Mouse (Mus musculus) ES-E14 (cell line): ENCODE measurements around the gene Serpina3k. TPM values are rescaled to one million over a fixed set of nuclear protein-coding genes. Genes with fewer than 3 reads are reported as not detected.
"Not testable (repeated sequence)": the region's sequence is repeated elsewhere in the genome, so short reads cannot be mapped to it uniquely, and the experiment has no call there.

Experiments
- DNase-seq: peaks from one replicate; pipeline ENCODE4 v3.0.0-alpha.2; 2013; ENCODE audit warnings: low read depth, low spot score
- H3K27ac ChIP-seq: 2 replicates; pipeline ENCODE4 v1.5.1; 2012; ENCODE audit warnings: low read depth, mild to moderate bottlenecking, low read length, moderate library complexity, mixed read lengths; ENCODE audit not compliant: poor library complexity, insufficient read depth, severe bottlenecking
- H3K36me3 ChIP-seq: 2 replicates; pipeline ENCODE4 v1.6.1; 2012; ENCODE audit warnings: mild to moderate bottlenecking, low read length, moderate library complexity, mixed read lengths; ENCODE audit not compliant: control insufficient read depth, poor library complexity, insufficient read depth, severe bottlenecking
- H3K4me1 ChIP-seq, 2 experiments: fragments of 150-350 bp in 1 of 2; sonication (generic) in 1 of 2; 2 replicates each; pipeline ENCODE4 v1.6.1; 2012; ENCODE audit warnings: low read length in 2 of 2, mild to moderate bottlenecking in 1 of 2, mixed read lengths in 1 of 2; ENCODE audit not compliant: control insufficient read depth in 2 of 2, insufficient read depth in 2 of 2, poor library complexity in 1 of 2
- H3K4me3 ChIP-seq, 2 experiments: fragments of 150-350 bp in 1 of 2; sonication (generic) in 1 of 2; 2 replicates each; pipeline ENCODE4 v1.5.1; 2012; ENCODE audit warnings: low read length in 2 of 2, low read depth in 1 of 2, mild to moderate bottlenecking in 1 of 2, mixed read lengths in 1 of 2; ENCODE audit not compliant: insufficient read depth in 1 of 2, poor library complexity in 1 of 2, severe bottlenecking in 1 of 2
- H3K9ac ChIP-seq: 2 replicates; pipeline ENCODE4 v1.6.1; 2012; ENCODE audit warnings: low read depth, mild to moderate bottlenecking, low read length, mixed read lengths; ENCODE audit not compliant: poor library complexity, insufficient read depth, severe bottlenecking
- H3K9me3 ChIP-seq: fragments of 150-350 bp; sonication (generic); 2 replicates; pipeline ENCODE4 v1.6.1; 2012; ENCODE audit warnings: low read depth, mild to moderate bottlenecking, low read length; ENCODE audit not compliant: control insufficient read depth, insufficient read depth
- CHD2 ChIP-seq: IDR thresholded peaks from 2 replicates; pipeline ENCODE4 v1.6.1; 2014; ENCODE audit warnings: mild to moderate bottlenecking, low read depth, low read length, inconsistent platforms
- HCFC1 ChIP-seq: IDR thresholded peaks from 2 replicates; pipeline ENCODE4 v1.6.1; 2012; ENCODE audit warnings: low read length, inconsistent platforms, borderline replicate concordance; ENCODE audit not compliant: insufficient read depth
- MAFK ChIP-seq: IDR thresholded peaks from 2 replicates; pipeline ENCODE4 v1.6.1; 2014; ENCODE audit warnings: mild to moderate bottlenecking, low read depth, low read length, inconsistent platforms; ENCODE audit not compliant: insufficient read depth
- ZC3H11A ChIP-seq: IDR thresholded peaks from 2 replicates; pipeline ENCODE4 v1.6.1; 2012; ENCODE audit warnings: low read depth, mild to moderate bottlenecking, inconsistent platforms, low read length, borderline replicate concordance
- ZNF384 ChIP-seq: IDR thresholded peaks from 2 replicates; pipeline ENCODE4 v1.6.1; 2012; ENCODE audit warnings: low read depth, low read length, inconsistent platforms
- in situ Hi-C, 2 experiments: fragments of 600-800 bp; cut with MboI; formaldehyde crosslinking; loops; one replicate each; pipeline ENCODE4 v1.15.1; 2025; ENCODE audit warnings: low sequenced_read_pairs in 2 of 2, inconsistent platforms in 1 of 2; ENCODE audit not compliant: unreplicated experiment in 2 of 2
- total RNA-seq: library from RNA; depleted of rRNA; stranded (reverse); fragments of 300-350 nt; gene quantifications from 2 replicates; pipeline ENCODE4 v1.2.3, GENCODE M21; 2012

The Serpina3k gene
- total RNA-seq, 1 experiment = 0.27 TPM

GRCm38 (mm10) chr12:104314253-104314652 lies 24.0 kb upstream of the Serpina3k start, which contains the start of gene Serpina3j:
Serpina3j (plus strand) TSS chr12:104314553.
- H3K9me3 ChIP-seq = no peaks in the 10 kb centered on the region
- H3K27ac ChIP-seq = no peak within 1 kb of the TSS
- no peak for DNase-seq
- no peak within 1 kb of the TSS for H3K9ac ChIP-seq
- H3K4me1 ChIP-seq = no peaks in the 10 kb centered on the region
- TF ChIP-seq ZC3H11A (no peak), HCFC1 (no peak), CHD2 (no peak), MAFK (no peak), ZNF384 (no peak)
- no peak within 1 kb of the TSS for H3K4me3 ChIP-seq
- no peaks in the 10 kb centered on the region for H3K36me3 ChIP-seq
- in situ Hi-C loops = loop anchor here in 1 of 2 experiments (10.0 kb wide), 1 partner anchor 179 kb away; no protein-coding TSS in a partner anchor

GRCm38 (mm10) chr12:104322454-104322853 lies 15.8 kb upstream of the Serpina3k start:
- Histone ChIP-seq H3K4me3 (no peak overlapping the region), H3K27ac (no peak overlapping the region), H3K9ac (no peak overlapping the region), H3K4me1 (no peaks in the 10 kb centered on the region), H3K9me3 (no peaks in the 10 kb centered on the region), H3K36me3 (no peaks in the 10 kb centered on the region)
- in situ Hi-C loops = no loop called here
- no peak for TF ChIP-seq MAFK
- no peak for TF ChIP-seq HCFC1
- no peak for TF ChIP-seq ZC3H11A
- no peak for TF ChIP-seq ZNF384
- TF ChIP-seq CHD2 = no peak
- no peak for DNase-seq

GRCm38 (mm10) chr12:104331701-104332100 lies 6.6 kb upstream of the Serpina3k start:
- TF ChIP-seq CHD2 (no peak), ZC3H11A (no peak), MAFK (no peak), HCFC1 (no peak), ZNF384 (no peak)
- no peak for DNase-seq
- in situ Hi-C loops = no loop called here

GRCm38 (mm10) chr12:104336873-104337272 lies 1.4 kb upstream of the Serpina3k start:
- H3K36me3 ChIP-seq, DNase-seq, H3K27ac ChIP-seq, H3K9me3 ChIP-seq, H3K4me3 ChIP-seq, H3K4me1 ChIP-seq, in situ Hi-C loops, H3K9ac ChIP-seq: not testable (repeated sequence)

More at GRCm38 (mm10) chr12:104331701-104332100, 6.6 kb upstream of the Serpina3k start:
- no peak overlapping the region for H3K4me3 ChIP-seq
- no peak overlapping the region for H3K9ac ChIP-seq
- no peaks in the 10 kb centered on the region for H3K4me1 ChIP-seq
- H3K36me3 ChIP-seq = no peaks in the 10 kb centered on the region
- H3K27ac ChIP-seq = no peak overlapping the region
- H3K9me3 ChIP-seq = no peaks in the 10 kb centered on the region

GRCm38 (mm10) chr12:104338705-104339104 lies 419 bp downstream of the Serpina3k start:
- H3K27ac ChIP-seq = no peak overlapping the region
- no peak overlapping the region for H3K9ac ChIP-seq
- no peaks in the 10 kb centered on the region for H3K9me3 ChIP-seq
- no peaks in the 10 kb centered on the region for H3K36me3 ChIP-seq
- in situ Hi-C loops = no loop called here
- DNase-seq = no peak
- H3K4me3 ChIP-seq = no peak overlapping the region
- H3K4me1 ChIP-seq = no peaks in the 10 kb centered on the region
- TF ChIP-seq MAFK (no peak), CHD2 (no peak), ZC3H11A (no peak), ZNF384 (no peak), HCFC1 (no peak)

- not testable (repeated sequence) for DNase-seq, H3K4me1 ChIP-seq, H3K27ac ChIP-seq, H3K36me3 ChIP-seq, H3K9me3 ChIP-seq, H3K9ac ChIP-seq, H3K4me3 ChIP-seq
- in situ Hi-C loops = loop anchor here in 1 of 2 experiments (5.0 kb wide), 1 partner anchor 205 kb away; no protein-coding TSS in a partner anchor
Observed at GRCm38 (mm10) chr12:104342489-104342888, 4.2 kb downstream of the Serpina3k start.
